Mouse (Mus musculus) midbrain, postnatal 0 days (tissue): Measurements from ENCODE around the gene Dpf2. TPM values are rescaled to one million over a fixed set of nuclear protein-coding genes. Genes with fewer than 3 reads are reported as not detected.
A peak's percentile ranks its signal among the peaks of the same experiment; 100 is the strongest.

Experiments
- ATAC-seq: fragments of 200-750 bp; cut with Nextera tagmentation; 2 replicates; pipeline ENCODE4 v1.8.0; 2017; ENCODE audit warnings: moderate number of reproducible peaks, mild to moderate bottlenecking, moderate TSS enrichment, moderate library complexity; ENCODE audit not compliant: low FRiP score
- DNase-seq: peaks from one replicate; pipeline ENCODE4 v3.0.0-alpha.2; 2015; ENCODE audit warnings: low spot score
- H3K27ac ChIP-seq: fragments of 300-500 bp; sonication (generic); 2 replicates; pipeline ENCODE4 v1.5.1; 2014; ENCODE audit warnings: low read depth, mild to moderate bottlenecking, low read length, mixed read lengths
- H3K27me3 ChIP-seq: fragments of 300-500 bp; sonication (generic); 2 replicates; pipeline ENCODE4 v1.6.1; 2014; ENCODE audit warnings: low read length, control low read depth, mixed read lengths; ENCODE audit not compliant: insufficient read depth
- H3K36me3 ChIP-seq: fragments of 300-500 bp; sonication (generic); 2 replicates; pipeline ENCODE4 v1.6.1; 2014; ENCODE audit warnings: low read length, control low read depth, mixed read lengths; ENCODE audit not compliant: insufficient read depth
- H3K4me1 ChIP-seq: fragments of 300-500 bp; sonication (generic); 2 replicates; pipeline ENCODE4 v1.6.1; 2014; ENCODE audit warnings: mild to moderate bottlenecking, control low read depth, antibody characterized with exemption, low read length, mixed read lengths; ENCODE audit not compliant: insufficient read depth
- H3K4me2 ChIP-seq: fragments of 300-500 bp; sonication (generic); 2 replicates; pipeline ENCODE4 v1.6.1; 2014; ENCODE audit warnings: low read depth, mild to moderate bottlenecking, low read length, mixed read lengths; ENCODE audit not compliant: poor library complexity, severe bottlenecking
- H3K4me3 ChIP-seq: fragments of 300-500 bp; sonication (generic); 2 replicates; pipeline ENCODE4 v1.5.1; 2014; ENCODE audit warnings: low read depth, mild to moderate bottlenecking, low read length, moderate library complexity
- H3K9ac ChIP-seq: fragments of 300-500 bp; sonication (generic); replicated peaks from 2 replicates; pipeline ENCODE4 v1.6.1; 2014; ENCODE audit warnings: mild to moderate bottlenecking, low read length, moderate library complexity, mixed read lengths; ENCODE audit not compliant: poor library complexity, severe bottlenecking
- H3K9me3 ChIP-seq: fragments of 300-500 bp; sonication (generic); 2 replicates; pipeline ENCODE4 v1.6.1; 2016; ENCODE audit warnings: low read length, control low read depth
- CTCF ChIP-seq: IDR thresholded peaks from 2 replicates; pipeline ENCODE4 v1.5.1; 2016; ENCODE audit warnings: antibody characterized with exemption, mild to moderate bottlenecking
- WGBS: fragments of 180-500 bp; shearing (Covaris S2); extraction: QIAGEN DNeasy Blood & Tissue Kit; methylation state at CpG from one replicate; pipeline ENCODE4 v1.1.7; 2014; 5-methylcytosine and 5-hydroxymethylcytosine counted together
- polyA plus RNA-seq: library from polyadenylated mRNA; unstranded; fragments of >200 nt; fragmentation: Nextera tagmentation; extraction: Ambion mirVana; gene quantifications from 2 replicates; pipeline ENCODE4 v1.2.1, GENCODE M21; 2015
- total RNA-seq: library from RNA; depleted of rRNA; stranded (reverse); fragments of >200 nt; gene quantifications from 2 replicates; pipeline ENCODE4 v1.2.3, GENCODE M21; 2014

Gene Dpf2
- total and polyA plus RNA-seq, 2 experiments from 2014 or later = 61.0 to 84.7 TPM

- no peak overlapping the region for H3K4me3 ChIP-seq
- no peaks in the 10 kb centered on the region for H3K4me1 ChIP-seq
- no peaks in the 10 kb centered on the region for H3K27me3 ChIP-seq
- no peak for ATAC-seq
- peaks cover 38% of the 10 kb centered on the region for H3K36me3 ChIP-seq
- no peaks in the 10 kb centered on the region for H3K9me3 ChIP-seq
- no peak overlapping the region for H3K27ac ChIP-seq
- 94% methylated on average over 5 of the region's 5 CpGs for WGBS
- no peak overlapping the region for H3K4me2 ChIP-seq
- no peak for TF ChIP-seq CTCF
- DNase-seq = no peak
- no peak overlapping the region for H3K9ac ChIP-seq
Measured at GRCm38 (mm10) chr19:5863776-5864175, 49.0 kb downstream of the Dpf2 start.

DNA sequence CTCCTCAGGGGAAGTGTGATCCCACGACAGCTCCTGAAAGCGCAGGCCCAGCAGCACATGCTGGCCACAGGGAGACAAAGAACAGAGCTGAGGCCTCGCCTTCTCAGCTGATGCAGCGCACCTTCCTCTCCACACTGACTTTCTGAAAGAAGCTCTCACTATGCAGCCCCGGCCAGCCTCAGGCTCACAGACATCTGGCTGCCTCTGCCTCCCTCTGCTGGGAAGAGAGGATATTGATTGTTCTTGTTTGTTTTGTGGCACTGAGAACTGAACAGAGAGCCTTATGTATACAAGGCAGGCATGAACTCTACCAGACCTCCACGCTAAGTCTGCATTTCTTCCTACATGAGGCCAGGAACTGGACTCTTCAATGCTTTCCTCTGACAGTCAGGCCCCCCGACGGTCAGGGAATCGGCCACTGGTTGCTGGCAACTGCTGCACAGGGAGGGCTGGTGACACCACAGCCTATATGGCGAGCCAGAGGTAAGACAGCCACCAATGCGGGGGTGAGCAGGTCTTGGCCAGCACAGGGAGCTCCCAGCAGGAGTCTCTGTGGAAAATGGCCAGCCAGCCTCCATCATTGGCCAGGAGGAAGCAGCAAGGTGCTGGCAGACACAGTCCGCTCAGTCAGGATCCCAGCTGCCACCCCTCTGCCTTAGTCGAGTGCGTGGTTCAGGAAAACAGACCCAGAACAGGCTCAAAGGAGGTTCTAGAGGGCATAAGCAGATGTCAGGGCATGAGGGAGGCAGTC, 50.3 kb downstream of the Dpf2 start:
- no peak for DNase-seq
- TF ChIP-seq CTCF = peak; percentile 44
- WGBS = 98% methylated on average over 14 of the region's 14 CpGs
- Histone ChIP-seq H3K9ac (no peak overlapping the region), H3K27me3 (no peaks in the 10 kb centered on the region), H3K36me3 (peaks cover 36% of the 10 kb centered on the region), H3K4me2 (no peak overlapping the region), H3K9me3 (no peaks in the 10 kb centered on the region), H3K27ac (no peak overlapping the region), H3K4me3 (no peak overlapping the region), H3K4me1 (no peaks in the 10 kb centered on the region)
- ATAC-seq = no peak

DNA sequence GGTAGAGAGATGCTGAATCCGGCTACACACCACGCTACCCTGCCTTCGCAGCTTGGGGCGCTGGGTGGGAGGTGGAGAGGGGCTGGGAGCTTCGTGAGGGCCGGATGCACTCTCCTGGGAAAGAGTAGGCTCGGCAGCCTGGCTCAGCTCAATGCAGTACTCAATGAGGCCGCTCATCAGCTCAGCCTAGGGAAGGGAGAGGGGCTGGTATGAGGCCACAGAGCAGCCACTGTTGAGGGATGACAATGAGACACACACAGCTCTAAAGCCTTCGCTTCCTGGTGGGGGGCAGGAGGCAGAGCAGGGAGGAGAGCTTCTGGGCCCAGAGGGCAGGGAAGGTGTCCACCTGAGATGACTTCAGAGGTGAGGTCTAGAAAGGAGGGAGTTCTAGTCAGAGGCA, 56.2 kb downstream of the Dpf2 start:
- TF ChIP-seq CTCF = no peak
- H3K4me3 ChIP-seq = no peak overlapping the region
- WGBS = 85% methylated on average over 9 of the region's 9 CpGs
- DNase-seq (no peak), ATAC-seq (0 out of 2 replicates have a peak, but pooled peaks have one; percentile 31)
- no peaks in the 10 kb centered on the region for H3K9me3 ChIP-seq
- no peak overlapping the region for H3K27ac ChIP-seq
- H3K9ac ChIP-seq = no peak overlapping the region
- no peak overlapping the region for H3K4me2 ChIP-seq
- H3K36me3 ChIP-seq = peaks cover 23% of the 10 kb centered on the region
- H3K4me1 ChIP-seq = no peaks in the 10 kb centered on the region
- no peaks in the 10 kb centered on the region for H3K27me3 ChIP-seq

GRCm38 (mm10) chr19:5852035-5852722, 60.6 kb downstream of the Dpf2 start:
- no peak overlapping the region for H3K9ac ChIP-seq
- H3K4me3 ChIP-seq = no peak overlapping the region
- H3K4me2 ChIP-seq = no peak overlapping the region
- no peaks in the 10 kb centered on the region for H3K27me3 ChIP-seq
- ATAC-seq (no peak), DNase-seq (no peak)
- no peaks in the 10 kb centered on the region for H3K9me3 ChIP-seq
- no peak overlapping the region for H3K27ac ChIP-seq
- TF ChIP-seq CTCF = no peak
- 90% methylated on average over 12 of the region's 12 CpGs for WGBS
- H3K4me1 ChIP-seq = peaks cover 25% of the 10 kb centered on the region
- H3K36me3 ChIP-seq = peaks cover 12% of the 10 kb centered on the region

DNA sequence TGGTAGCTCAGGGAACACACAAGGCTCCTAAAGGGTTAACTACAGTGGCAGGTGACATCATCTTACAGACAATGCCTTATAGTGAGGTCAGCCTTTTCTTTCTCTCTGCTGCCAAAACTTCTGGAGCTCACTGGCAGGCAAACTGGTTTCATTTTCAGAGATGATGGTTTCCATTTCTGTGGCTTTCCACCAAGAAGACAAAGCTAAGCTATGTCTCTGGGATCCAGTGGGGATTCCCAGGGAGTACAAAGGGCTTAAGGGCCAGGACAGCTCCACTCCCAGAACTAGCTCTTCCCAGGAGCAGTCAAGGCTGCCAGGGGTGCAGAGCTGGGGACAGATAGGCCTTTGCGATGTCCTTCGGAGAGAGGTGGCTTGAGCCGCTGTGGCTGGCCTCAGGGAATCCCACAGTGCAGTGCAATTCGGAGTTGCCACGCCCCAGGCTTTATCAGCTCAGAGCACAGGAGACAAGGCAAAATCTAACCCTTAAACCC, 61.3 kb downstream of the Dpf2 start:
- ATAC-seq (no peak), DNase-seq (no peak)
- H3K4me3 ChIP-seq = no peak overlapping the region
- no peaks in the 10 kb centered on the region for H3K27me3 ChIP-seq
- H3K9ac ChIP-seq = no peak overlapping the region; the same call in 1 of the 2 replicates
- WGBS = 69% methylated on average over 5 of the region's 5 CpGs
- H3K4me1 ChIP-seq = peaks cover 27% of the 10 kb centered on the region
- H3K9me3 ChIP-seq = no peaks in the 10 kb centered on the region
- TF ChIP-seq CTCF = no peak
- H3K4me2 ChIP-seq = no peak overlapping the region
- no peak overlapping the region for H3K27ac ChIP-seq
- peaks cover 11% of the 10 kb centered on the region for H3K36me3 ChIP-seq

DNA sequence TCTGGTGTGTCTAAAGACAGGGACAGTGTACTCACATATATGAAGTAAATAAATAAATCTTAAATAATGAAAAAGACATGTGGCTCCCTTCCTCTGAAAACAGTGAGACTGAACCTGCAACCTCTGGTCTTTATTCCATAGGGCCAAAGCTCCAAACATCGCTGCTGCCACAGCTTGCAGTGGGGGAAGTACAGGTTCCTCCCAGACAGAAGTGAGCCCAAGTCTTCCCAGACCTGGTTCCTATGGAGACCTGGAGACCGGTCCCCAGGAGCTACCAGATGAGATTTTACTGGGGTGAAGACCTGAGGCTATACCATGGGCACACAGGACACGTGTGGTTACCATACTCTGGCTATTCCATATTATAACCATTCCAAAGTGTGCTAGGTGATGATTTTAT, 62.0 kb downstream of the Dpf2 start:
- no peak for ATAC-seq
- no peak overlapping the region for H3K9ac ChIP-seq
- H3K4me2 ChIP-seq = no peak overlapping the region
- WGBS = 86% methylated on average over 3 of the region's 3 CpGs
- no peak overlapping the region for H3K4me3 ChIP-seq
- no peak for TF ChIP-seq CTCF
- H3K27me3 ChIP-seq = no peaks in the 10 kb centered on the region
- H3K36me3 ChIP-seq = peaks cover 8% of the 10 kb centered on the region
- H3K27ac ChIP-seq = no peak overlapping the region
- no peak for DNase-seq
- no peaks in the 10 kb centered on the region for H3K9me3 ChIP-seq
- H3K4me1 ChIP-seq = peaks cover 27% of the 10 kb centered on the region
